Mouse (Mus musculus): ENCODE measurements around the gene Tmeff2.

GRCm38 (mm10) chr1:51215631-51216030 lies 315.2 kb downstream of the Tmeff2 start:
- TF ChIP-seq CTCF (conservative IDR thresholded peaks at IDR 0.05; ENCODE audit: low read length), result no peak
- no peak for TF ChIP-seq NANOG (IDR thresholded peaks at IDR 0.05; ENCODE audit: borderline replicate concordance, low read length)
- TF ChIP-seq POU5F1 (IDR thresholded peaks at IDR 0.05; ENCODE audit: borderline replicate concordance, low read length), result no peak
